Mouse (Mus musculus): ENCODE results near the gene Dnm1. TPM values are rescaled to one million over a fixed set of nuclear protein-coding genes. Genes with fewer than 3 reads are reported as not detected.
A peak's percentile ranks its signal among the peaks of the same experiment; 100 is the strongest.
"Not testable (repeated sequence)": the region's sequence is repeated elsewhere in the genome, so short reads cannot be mapped to it uniquely, and the experiment has no call there.

Gene Dnm1
- total RNA-seq, 2 experiments from 2014 or later, result not detected

- no peak for ATAC-seq (replicated peaks; ENCODE audit: poor library complexity)
Measured at GRCm38 (mm10) chr2:32315751-32316150, 37.4 kb downstream of the Dnm1 start.

- no peak for ATAC-seq (replicated peaks; ENCODE audit: poor library complexity)
Measured at GRCm38 (mm10) chr2:32314831-32315230, 38.3 kb downstream of the Dnm1 start.

DNA sequence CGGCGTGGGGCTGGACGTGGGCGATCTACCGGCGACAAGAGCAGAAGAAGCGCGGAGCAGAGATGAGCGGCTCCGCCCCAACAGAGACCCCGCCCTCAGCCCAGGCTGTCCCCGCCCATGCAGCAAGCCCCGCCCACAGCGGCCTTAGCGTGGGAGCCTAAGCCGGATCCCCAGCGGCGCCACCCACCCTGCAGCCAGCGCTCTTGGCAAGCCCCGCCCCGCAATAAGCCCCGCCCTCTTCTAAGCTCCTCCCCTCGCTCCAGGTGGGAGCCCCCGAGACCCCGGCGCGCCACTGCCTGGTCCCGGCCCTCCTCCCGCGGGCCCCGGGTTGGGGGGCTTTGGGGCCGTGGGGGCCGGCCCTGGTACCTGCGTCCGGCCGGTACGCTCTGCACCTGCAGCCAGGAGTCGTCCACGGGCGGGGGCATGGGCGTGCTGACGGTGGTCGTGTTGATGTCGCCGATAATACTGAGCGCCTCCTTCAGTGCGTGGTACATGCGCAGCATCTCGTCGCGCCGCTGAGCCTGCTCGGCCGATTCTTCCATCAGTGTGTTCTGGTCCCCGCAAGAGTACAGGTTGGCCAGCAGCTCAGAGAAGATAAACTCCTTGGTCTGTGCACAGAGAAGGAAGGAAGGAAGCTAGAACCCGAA, 40.7 kb downstream of the Dnm1 start:
- ATAC-seq (replicated peaks; ENCODE audit: poor library complexity), result peak; percentile 96

DNA sequence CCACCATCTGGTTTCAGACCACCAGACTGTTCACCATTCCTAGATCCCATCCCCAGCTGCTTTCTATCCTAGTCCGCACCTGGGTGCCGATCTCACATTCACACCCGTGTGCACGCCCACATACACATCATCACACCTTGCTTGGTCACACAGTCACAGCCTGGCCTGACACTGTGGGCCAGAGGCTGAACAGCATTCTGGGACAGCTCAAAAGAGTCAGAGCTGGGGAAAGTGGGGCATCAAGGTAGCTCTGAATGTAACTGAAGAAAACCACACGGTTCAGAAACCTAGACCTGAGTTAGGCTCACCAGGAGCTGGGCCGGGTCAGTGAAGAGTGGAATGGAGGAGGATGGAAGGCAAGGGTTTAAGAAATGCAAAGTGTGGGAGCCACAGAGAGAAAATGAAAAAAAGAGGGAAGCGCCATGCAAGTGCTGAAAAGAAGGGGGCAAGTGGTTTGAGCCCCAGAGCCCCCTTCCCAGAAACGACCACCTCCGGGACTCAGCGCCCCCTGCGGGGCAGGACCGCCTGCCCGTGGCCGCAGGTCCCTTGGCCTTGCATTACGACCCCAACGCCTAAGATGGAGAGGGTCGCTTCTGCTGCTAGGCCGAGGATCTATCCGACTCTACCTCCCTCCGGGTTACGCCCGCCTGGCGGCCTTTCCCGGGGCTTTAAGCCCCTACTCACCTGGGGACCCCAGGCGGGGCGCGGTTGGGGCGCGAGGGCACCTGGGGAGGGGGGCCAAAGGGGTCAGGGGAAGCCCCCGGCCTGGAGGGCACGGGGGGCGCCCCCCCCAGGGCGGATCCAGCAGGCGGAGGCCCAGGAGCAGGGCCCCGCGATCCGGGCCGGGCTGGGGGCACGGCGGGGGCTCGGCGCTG, 41.5 kb downstream of the Dnm1 start:
- no peak for ATAC-seq (replicated peaks; ENCODE audit: poor library complexity)

- no peak for ATAC-seq (replicated peaks; ENCODE audit: poor library complexity)
Measured at GRCm38 (mm10) chr2:32310096-32310845, 42.9 kb downstream of the Dnm1 start.

DNA sequence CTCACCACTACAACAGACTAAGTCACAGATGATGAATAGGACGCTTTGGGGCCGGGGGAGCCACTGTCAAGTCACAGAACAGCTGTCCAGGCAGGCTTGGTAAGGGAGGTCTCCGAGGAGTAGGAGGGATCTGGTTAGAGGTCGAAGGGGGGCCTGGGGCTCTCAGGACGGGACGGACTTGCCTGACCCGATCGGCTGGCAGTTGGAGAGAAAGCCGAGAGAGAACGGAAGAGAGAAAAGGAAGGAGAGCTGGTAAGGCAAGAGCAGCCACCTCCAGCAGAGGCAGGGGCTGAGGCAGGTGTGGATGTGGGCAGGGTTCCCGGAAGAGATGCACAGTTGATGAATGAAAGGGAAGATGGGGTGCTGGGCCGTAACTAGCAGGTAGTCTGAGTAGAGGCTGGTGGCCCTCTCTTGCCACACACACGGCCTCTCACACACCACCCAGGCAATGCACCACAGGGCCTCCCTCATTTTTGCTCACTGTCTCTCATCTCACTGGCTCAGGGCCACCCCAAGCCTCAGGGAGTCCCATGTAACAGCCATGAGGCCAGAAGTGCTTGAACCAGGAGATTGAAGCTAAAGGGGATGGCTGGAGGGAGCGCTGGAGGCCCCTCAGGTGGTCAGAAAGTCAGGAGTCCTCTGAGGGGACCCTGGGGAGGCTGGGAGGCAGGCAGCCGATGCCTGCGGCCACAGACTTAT, 44.1 kb downstream of the Dnm1 start:
- no peak for ATAC-seq (replicated peaks; ENCODE audit: poor library complexity)

DNA sequence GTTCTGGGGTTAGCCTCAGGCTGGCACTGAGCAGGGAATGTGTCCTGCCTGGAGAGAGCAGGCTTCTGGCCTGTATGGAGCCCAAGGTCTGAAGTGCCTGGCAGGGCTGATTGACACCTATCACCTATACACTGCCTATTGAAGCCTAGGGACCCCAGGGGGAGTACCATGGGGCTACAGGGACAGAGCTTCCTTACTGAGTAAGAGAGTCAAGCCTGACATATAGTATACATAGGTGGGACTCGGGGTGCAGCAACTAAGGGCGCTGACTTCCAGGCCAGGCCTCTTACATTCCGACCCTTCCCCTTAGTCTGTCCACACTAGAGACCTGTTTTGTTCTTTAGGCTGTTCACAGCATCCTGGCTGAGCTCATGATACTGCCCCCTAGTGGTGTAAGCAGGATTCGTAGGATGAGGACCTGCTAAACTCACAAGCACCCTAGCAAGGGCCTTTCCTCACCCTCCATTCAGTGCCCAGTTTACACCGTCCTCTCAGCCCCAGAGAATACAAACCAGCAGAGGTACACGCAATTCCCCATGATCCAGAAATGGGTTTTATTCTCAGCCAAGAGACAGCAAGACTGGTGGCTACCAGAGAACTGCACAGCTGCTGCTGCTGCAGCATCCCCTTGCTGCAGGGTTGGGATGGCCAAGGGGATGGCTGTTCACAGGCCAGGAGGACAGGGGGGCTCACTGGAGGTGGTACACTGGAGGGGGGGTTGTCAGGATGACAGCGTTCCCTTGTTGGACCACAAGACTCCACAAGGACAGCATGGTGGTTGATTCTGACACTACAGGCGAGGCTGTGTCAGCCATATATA, 45.0 kb downstream of the Dnm1 start:
- ATAC-seq (replicated peaks; ENCODE audit: poor library complexity), result 0 out of 2 replicates have a peak, but pooled peaks have one; percentile 24

DNA sequence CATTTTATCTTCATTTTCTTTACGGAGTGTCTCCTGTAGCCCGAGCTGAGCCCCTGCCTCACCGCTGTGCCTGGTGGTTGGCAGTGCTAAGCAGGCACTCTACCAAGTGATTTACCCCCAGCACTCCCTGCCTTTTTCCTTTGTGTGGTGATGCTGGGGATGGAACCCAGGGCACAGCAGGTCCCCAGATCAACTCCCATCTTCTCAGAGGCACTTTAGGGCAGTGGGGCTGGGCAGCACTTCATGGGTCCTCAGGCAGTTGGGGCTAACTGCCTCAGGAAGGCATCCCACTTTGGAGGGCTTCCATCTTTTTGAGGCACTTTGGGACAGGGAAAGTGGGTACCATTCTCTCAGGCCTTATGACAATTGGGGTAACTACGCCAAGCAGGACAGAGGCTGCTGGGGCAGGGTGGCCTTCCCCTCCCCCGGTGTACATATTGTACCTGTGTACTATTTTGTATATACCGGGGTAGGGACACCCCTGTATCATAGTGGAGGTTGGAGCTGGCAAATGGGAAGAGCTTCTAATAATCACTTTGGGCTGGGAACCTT, 45.8 kb downstream of the Dnm1 start:
- ATAC-seq (replicated peaks; ENCODE audit: poor library complexity), result no peak

GRCm38 (mm10) chr2:32306176-32306575, 47.0 kb downstream of the Dnm1 start:
- ATAC-seq (replicated peaks; ENCODE audit: poor library complexity), result no peak

GRCm38 (mm10) chr2:32305668-32306067, 47.5 kb downstream of the Dnm1 start:
- no peak for ATAC-seq (replicated peaks; ENCODE audit: poor library complexity)

DNA sequence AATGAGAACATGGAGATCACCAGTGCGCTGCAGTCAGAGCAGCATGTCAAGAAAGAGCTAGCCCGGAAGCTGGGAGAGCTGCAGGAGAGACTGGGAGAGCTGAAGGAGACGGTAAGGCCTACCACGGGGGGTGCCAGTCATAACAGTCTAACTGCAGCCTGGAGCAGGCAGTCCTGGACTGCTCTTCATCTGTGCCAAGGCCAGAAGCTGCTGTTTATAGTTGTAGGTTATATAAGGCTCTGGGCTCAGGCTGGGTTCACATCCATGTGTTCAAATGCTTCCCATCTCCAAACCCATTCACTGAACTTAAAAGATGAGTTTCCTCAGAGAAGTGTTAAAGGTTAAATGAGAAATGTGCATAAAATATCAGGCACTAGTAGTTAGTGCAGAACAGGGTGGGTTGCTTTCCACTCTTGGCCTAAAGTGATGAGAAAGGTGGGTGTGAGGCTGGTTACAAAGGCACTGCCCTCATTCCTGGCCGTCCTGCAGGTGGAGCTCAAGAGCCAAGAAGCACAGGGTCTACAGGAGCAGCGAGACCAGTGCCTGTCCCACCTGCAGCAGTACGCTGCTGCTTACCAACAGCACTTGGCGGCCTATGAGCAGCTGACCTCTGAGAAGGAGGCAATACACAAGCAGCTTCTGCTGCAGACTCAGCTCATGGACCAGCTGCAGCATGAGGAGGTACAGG, 48.8 kb downstream of the Dnm1 start:
- ATAC-seq (replicated peaks; ENCODE audit: poor library complexity), result peak; percentile 78

DNA sequence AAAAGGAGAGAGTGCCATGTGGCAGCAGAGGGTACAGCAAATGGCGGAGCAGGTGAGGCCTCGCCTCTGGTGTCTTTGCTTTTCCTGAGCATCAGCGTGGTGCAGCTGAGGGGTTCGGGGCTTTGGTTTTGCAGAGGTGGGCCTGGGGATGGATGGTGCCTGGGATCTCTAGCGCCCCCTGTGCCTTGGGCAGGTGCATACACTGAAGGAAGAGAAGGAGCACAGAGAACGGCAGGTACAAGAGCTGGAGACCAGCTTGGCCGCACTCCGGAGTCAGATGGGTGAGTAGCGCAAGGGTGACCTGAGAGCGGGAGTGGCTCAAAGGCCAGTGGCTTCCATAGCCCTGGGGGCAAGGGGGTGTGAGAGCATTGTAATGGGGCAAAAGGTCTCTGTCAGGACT, 50.2 kb downstream of the Dnm1 start:
- no peak for ATAC-seq (replicated peaks; ENCODE audit: poor library complexity)

- ATAC-seq (replicated peaks; ENCODE audit: poor library complexity), result no peak
Measured at GRCm38 (mm10) chr2:32299469-32299868, 53.7 kb downstream of the Dnm1 start.

- ATAC-seq (replicated peaks; ENCODE audit: poor library complexity), result not testable (repeated sequence)
Measured at GRCm38 (mm10) chr2:32295842-32296241, 57.3 kb downstream of the Dnm1 start.

DNA sequence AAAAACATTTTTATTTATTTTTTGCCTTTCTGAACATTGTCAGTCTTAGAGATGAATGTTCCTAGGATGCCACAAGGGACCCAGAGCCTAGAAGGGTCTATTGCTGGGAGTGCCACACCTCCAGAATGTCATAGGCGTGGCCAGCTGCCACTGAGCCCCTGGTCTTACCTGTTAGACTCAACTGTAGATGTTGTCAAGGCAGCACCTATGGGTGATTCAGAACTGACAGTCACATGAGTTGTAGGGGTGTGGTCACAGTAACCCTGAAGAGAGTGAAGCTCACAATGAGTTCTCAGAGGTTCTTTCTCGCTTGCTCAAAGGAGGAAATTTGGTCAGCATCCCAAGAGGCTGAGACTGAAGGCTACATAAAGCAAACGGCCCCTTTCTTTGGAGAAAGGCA, 57.9 kb downstream of the Dnm1 start:
- ATAC-seq (replicated peaks; ENCODE audit: poor library complexity), result no peak

- ATAC-seq (replicated peaks; ENCODE audit: poor library complexity), result no peak
Measured at GRCm38 (mm10) chr2:32294348-32294747, 58.8 kb downstream of the Dnm1 start.

DNA sequence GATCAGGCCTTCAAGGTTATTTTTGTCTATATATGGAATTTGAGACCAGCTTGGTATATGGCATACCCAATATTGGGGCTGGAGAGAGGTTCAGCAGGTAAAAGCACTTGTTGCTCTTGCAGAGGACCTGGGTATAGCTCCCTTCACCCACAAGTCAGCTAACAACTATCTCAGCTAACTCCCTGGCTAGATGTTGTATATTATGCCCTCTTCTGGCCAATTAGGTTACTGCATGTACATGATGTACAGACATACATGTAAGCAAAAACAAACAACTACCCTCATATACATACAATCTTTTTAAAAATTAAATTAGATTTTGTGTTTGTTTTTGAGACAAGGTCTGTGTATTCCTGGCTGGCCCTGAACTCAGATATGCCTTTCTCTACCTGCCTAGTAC, 63.6 kb downstream of the Dnm1 start:
- ATAC-seq (replicated peaks; ENCODE audit: poor library complexity), result peak; percentile 41

GRCm38 (mm10) chr2:32288371-32288931, 64.7 kb downstream of the Dnm1 start:
- ATAC-seq (replicated peaks; ENCODE audit: poor library complexity), result 0 out of 2 replicates have a peak, but pooled peaks have one; percentile 23

GRCm38 (mm10) chr2:32287923-32288367, 65.2 kb downstream of the Dnm1 start, which contains the start of gene Swi5:
TSS of gene Swi5 (minus strand) at chr2:32288075.
- ATAC-seq (replicated peaks; ENCODE audit: poor library complexity), result peak; percentile 96
